Mouse (Mus musculus): ENCODE measurements at regions not wholly inside any gene's neighbourhood (a gene's known extent, or its start where the extent isn't known, plus 50 kb on each side); places are given as distances from the start of the nearest gene placed in this dataset.

- no peak for DNase-seq (ENCODE audit: low spot score in 2 of 2)
These were observed 447.5 kb downstream of the Gsdmc2 start for GRCm38 (mm10) chr15:63397485-63397884.

GRCm38 (mm10) chr15:63377258-63377657 is 467.7 kb downstream of the Gsdmc2 start:
- no peak for DNase-seq (ENCODE audit: low spot score in 2 of 2)

GRCm38 (mm10) chr15:63371328-63372023 is 473.5 kb downstream of the Gsdmc2 start:
- no peak for DNase-seq (ENCODE audit: low spot score in 2 of 2)

GRCm38 (mm10) chr15:63364473-63364872 is 480.5 kb downstream of the Gsdmc2 start:
- peak; percentile 4 to 35 for DNase-seq (ENCODE audit: low spot score in 2 of 2)

- DNase-seq (ENCODE audit: low spot score in 2 of 2), result peak; percentile 10 to 20
These were observed 484.6 kb downstream of the Gsdmc2 start for GRCm38 (mm10) chr15:63360402-63360801.

GRCm38 (mm10) chr15:63341730-63342129 is 503.2 kb downstream of the Gsdmc2 start:
- no peak for DNase-seq (ENCODE audit: low spot score in 2 of 2)

GRCm38 (mm10) chr15:63340322-63341060 is 504.5 kb downstream of the Gsdmc2 start:
- peak; percentile 43 to 58 for DNase-seq (ENCODE audit: low spot score in 2 of 2)

- DNase-seq (ENCODE audit: low spot score in 2 of 2), result no peak
These were observed 525.3 kb downstream of the Gsdmc2 start for GRCm38 (mm10) chr15:63319666-63320065.

GRCm38 (mm10) chr15:63310426-63310825 is 534.6 kb downstream of the Gsdmc2 start:
- no peak for DNase-seq (ENCODE audit: low spot score in 2 of 2)

GRCm38 (mm10) chr15:63299311-63299710 is 545.7 kb downstream of the Gsdmc2 start:
- no peak for DNase-seq (ENCODE audit: low spot score in 2 of 2)

- no peak for DNase-seq (ENCODE audit: low spot score in 2 of 2)
These were observed 556.4 kb downstream of the Gsdmc2 start for GRCm38 (mm10) chr15:63288534-63288933.

- DNase-seq (ENCODE audit: low spot score in 2 of 2), result no peak
These were observed 559.0 kb downstream of the Gsdmc2 start for GRCm38 (mm10) chr15:63286026-63286425.

GRCm38 (mm10) chr15:63270381-63270780 is 574.6 kb downstream of the Gsdmc2 start:
- peak in 1 of 2 experiments; percentile 5 for DNase-seq (ENCODE audit: low spot score in 2 of 2)

- no peak for DNase-seq (ENCODE audit: low spot score in 2 of 2)
These were observed 579.1 kb downstream of the Gsdmc2 start for GRCm38 (mm10) chr15:63265845-63266244.

GRCm38 (mm10) chr15:63255736-63256135 is 589.2 kb downstream of the Gsdmc2 start:
- DNase-seq (ENCODE audit: low spot score in 2 of 2), result no peak

- no peak for DNase-seq (ENCODE audit: low spot score in 2 of 2)
These were observed 592.1 kb downstream of the Gsdmc2 start for GRCm38 (mm10) chr15:63252781-63253340.

- DNase-seq (ENCODE audit: low spot score in 2 of 2), result no peak
These were observed 606.4 kb downstream of the Gsdmc2 start for GRCm38 (mm10) chr15:63238601-63239000.

GRCm38 (mm10) chr15:63218393-63219060 is 626.5 kb downstream of the Gsdmc2 start:
- DNase-seq (ENCODE audit: low spot score in 2 of 2), result no peak

- DNase-seq (ENCODE audit: low spot score in 2 of 2), result no peak
These were observed 639.8 kb downstream of the Gsdmc2 start for GRCm38 (mm10) chr15:63205150-63205549.

GRCm38 (mm10) chr15:63195031-63195430 is 649.9 kb downstream of the Gsdmc2 start:
- no peak for DNase-seq (ENCODE audit: low spot score in 2 of 2)

GRCm38 (mm10) chr15:63194492-63194797 is 650.5 kb downstream of the Gsdmc2 start:
- DNase-seq (ENCODE audit: low spot score in 2 of 2), result no peak
